Mouse (Mus musculus): ENCODE measurements around the gene Psrc1.

Psrc1 gene

GRCm38 (mm10) chr3:108383485-108384354 lies at the start of gene Psrc1:
Psrc1 (plus strand) TSS chr3:108383839.
- DNase-seq (ENCODE audit: low spot score in 2 of 2): peak; percentile 90

GRCm38 (mm10) chr3:108336878-108337277 lies 46.8 kb upstream of the Psrc1 start:
- no peak for DNase-seq (ENCODE audit: low spot score in 2 of 2)

DNA sequence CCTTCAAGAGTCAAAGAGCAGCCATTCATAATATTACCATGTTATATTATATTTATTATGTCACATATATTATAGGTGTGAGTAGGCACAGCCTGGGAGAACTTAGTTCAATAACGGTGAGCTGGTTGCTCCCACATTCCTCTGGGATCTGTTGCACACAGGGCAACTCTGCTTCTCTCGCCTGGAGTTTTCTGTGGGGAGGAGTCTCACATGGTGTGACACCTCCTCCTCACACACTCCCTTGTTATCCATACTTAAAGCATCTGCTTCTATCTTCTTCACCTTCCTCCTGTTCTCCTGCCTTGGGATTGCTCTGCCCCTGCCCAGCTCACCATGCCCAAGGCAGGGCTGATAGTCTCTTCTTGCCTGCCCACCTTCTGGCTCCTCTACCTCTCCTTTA lies 42.6 kb upstream of the Psrc1 start:
- DNase-seq (ENCODE audit: low spot score in 2 of 2): no peak

- no peak for DNase-seq (ENCODE audit: low spot score in 2 of 2)
These were observed 41.5 kb upstream of the Psrc1 start for GRCm38 (mm10) chr3:108342185-108342584.

DNA sequence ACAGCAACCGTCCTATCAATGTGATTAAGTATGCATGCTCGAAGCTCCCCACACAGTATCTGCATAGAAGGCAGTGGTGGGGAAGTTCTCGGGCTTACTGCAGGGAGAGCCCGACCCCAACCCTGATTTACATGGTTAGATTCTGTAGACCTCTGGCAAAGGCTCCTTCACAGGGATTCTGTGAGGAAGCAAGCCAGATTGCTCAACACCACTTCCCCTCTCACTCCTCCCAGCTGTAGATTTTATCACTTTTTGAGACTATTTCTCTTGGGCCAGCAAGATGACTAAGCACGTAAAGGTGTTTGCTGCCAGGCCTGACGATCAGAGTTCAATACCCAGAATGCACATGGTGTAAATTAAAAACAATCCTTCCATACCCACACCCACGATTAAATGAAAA lies 37.8 kb upstream of the Psrc1 start:
- DNase-seq (ENCODE audit: low spot score in 2 of 2): no peak

DNA sequence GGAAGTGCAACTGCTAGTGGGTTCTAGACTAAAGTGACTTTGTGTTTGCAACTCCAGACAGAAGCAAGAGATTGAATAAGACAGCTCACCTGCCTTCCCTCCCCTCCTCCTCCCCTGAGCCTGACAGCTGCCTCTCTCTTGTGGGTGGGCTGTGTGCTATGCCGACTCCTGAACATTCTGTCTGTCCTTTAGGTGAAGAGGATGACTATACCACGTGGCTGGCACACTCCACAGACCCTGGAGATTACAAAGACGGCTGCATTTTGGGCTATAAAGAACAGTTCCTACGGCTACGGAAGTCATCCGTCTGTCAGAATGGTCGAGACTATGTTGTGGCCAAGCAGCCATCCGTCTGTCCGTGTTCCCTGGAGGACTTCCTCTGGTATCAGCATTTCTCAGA lies 35.3 kb upstream of the Psrc1 start:
- DNase-seq (ENCODE audit: low spot score in 2 of 2): no peak

GRCm38 (mm10) chr3:108355245-108355644 lies 28.4 kb upstream of the Psrc1 start:
- no peak for DNase-seq (ENCODE audit: low spot score in 2 of 2)

GRCm38 (mm10) chr3:108357051-108357450 lies 26.6 kb upstream of the Psrc1 start:
- no peak for DNase-seq (ENCODE audit: low spot score in 2 of 2)

DNA sequence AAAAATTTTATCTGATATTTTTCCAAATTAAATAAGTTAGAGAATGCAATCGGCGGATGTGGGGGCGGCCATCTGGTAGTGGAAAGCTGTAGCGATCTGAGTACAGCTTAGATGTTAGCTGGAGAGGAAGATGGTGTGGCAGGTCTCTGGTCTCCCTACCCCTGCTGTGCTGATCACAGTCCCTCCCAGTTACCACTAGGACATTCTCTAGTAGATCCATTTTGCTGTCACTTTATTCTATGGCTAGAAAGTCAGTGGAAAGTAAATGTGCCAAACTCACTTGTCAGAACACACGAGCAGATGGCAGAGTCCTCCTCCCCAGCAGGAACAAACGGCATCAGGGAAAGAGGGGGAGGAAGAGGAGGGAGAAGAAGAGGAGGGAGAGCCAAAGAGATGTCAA lies 25.2 kb upstream of the Psrc1 start:
- no peak for DNase-seq (ENCODE audit: low spot score in 2 of 2)

DNA sequence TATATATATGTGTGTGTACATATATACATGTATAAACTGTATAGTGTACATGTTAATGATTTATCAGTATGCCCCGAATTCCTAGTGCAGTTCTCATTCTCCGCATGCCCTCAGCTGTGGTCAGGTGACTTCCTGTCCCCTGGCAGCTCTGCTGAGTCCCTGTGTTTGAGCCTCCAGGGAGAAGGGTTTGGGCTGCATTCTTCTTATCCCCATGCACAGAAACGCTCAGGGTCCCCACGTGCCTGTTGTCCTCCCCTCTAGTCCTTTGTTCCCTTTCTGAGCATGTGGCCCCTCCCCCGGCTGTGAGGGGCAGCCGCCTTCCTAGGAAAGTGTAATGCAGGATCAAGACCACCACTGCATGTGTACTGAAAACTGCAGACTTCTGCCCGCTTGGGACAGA lies 22.7 kb upstream of the Psrc1 start:
- DNase-seq (ENCODE audit: low spot score in 2 of 2): no peak

- DNase-seq (ENCODE audit: low spot score in 2 of 2): no peak
These were observed 20.0 kb upstream of the Psrc1 start for GRCm38 (mm10) chr3:108363626-108364025.

GRCm38 (mm10) chr3:108364270-108364995 lies 19.2 kb upstream of the Psrc1 start, which contains the start of gene Mybphl:
Mybphl (plus strand) TSS chr3:108364911.
- DNase-seq (ENCODE audit: low spot score in 2 of 2): no peak

DNA sequence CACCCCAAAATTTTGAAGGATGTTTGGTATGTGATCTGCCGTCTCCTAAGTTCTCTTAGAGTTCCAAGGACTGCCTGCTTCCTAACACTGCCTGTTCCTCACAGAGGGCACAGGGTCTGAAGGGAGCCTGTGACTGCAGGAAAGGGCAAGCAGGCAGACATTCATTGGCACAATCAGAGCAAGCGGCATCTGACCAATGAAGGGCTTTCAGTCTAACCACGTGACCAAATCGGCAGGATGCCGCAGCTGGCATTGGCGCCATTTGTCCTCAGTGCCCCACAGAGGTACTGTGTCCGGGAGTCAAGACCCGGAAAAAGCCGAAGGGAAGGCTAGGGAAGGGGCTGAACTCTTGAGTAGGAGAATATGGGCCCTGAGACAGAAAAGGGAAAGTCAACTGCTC lies 16.5 kb upstream of the Psrc1 start:
- DNase-seq (ENCODE audit: low spot score in 2 of 2): no peak

GRCm38 (mm10) chr3:108367828-108368227 lies 15.8 kb upstream of the Psrc1 start:
- DNase-seq (ENCODE audit: low spot score in 2 of 2): no peak

GRCm38 (mm10) chr3:108368721-108369120 lies 14.9 kb upstream of the Psrc1 start:
- no peak for DNase-seq (ENCODE audit: low spot score in 2 of 2)

DNA sequence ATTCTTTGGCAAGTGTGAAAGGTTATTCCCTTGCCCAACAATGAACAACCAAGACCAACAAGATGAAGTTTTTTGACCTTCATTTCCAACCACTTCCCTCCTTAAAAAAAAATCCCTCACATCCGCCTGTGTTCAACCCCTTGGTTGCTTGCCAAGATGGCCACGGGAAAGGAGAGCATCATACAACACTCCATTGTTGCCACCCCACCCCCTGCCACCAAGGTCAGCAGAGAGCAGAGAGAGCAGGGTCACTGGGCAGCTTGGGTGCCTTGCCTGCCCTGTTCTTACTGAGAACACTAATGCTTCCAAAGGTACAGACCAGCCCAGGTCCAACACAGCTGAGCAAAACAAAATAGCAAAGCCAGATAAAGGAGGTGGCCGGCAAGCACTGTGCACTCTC lies 11.4 kb upstream of the Psrc1 start:
- DNase-seq (ENCODE audit: low spot score in 2 of 2): no peak

DNA sequence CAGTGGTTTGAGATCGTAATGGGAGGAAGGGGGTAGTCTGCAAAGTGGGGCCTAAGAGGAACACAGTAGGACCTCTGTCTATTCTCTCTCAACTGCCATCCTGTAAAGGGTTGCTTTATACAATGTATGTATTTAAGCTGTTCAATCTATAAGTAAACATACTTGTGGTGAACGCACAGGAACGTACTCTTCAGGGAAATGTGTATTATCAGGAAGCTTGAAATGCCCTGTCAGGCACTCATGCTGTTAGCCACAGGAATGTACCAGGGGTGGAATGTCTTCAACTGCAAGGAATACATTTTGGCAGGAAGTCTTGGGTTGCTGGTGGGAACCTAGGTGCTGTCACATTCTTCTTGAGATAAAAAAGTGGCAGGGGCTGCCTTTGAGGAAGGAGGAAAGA lies 10.9 kb upstream of the Psrc1 start:
- no peak for DNase-seq (ENCODE audit: low spot score in 2 of 2)

DNA sequence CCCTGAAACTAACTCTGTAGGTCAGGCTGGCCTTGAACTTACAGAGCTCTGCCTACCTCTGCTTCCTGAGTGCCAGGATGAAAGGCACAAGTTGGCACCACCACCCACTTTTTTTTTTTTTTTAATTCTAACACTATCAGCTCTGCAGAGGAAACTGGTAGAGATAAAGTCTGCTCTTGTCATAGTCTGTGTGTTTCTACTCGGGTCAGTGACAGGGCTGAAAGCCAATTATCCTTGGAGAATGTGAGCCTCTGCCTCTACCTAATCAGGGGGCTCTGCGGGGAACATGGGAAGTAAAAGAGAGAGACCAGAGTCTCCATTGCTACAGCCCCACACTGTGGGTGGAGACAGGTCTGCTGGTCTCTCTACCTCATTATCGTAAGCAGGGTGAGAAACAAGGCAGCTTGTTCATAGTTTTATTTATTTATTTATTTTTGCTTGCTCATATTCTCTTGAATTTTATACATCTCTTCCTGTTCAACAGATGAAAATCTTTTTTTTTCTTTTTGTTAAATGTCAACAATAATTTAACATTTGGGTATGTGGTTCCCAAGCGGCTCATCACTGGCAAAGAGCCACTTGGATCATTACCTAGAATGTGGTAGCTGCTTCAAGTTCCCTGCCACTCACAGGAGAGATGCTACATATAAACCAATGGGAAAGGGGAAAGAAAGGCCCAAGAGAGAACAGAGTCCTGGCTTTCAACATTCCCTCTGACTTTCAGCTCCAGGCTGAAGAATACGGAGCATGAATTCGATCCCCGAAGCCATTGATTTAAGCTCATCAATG lies 4.6 kb upstream of the Psrc1 start:
- no peak for DNase-seq (ENCODE audit: low spot score in 2 of 2)

DNA sequence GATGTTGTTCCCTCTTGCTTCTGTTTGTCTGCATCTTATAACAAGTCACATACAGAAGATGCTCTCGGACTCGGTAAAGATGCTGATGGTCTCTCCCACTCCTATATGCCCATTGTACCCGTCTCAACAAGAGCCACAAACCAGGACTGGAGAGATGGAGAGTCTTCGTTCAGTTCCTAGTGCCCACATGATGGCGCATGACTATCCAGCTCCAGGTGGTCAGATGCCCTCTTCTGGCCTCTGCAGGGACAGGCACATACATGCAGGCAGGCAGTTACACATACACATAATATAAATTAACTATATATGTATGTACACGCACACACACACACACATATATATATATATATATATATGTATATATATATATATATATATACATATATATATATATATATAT lies 2.9 kb upstream of the Psrc1 start:
- no peak for DNase-seq (ENCODE audit: low spot score in 2 of 2)

DNA sequence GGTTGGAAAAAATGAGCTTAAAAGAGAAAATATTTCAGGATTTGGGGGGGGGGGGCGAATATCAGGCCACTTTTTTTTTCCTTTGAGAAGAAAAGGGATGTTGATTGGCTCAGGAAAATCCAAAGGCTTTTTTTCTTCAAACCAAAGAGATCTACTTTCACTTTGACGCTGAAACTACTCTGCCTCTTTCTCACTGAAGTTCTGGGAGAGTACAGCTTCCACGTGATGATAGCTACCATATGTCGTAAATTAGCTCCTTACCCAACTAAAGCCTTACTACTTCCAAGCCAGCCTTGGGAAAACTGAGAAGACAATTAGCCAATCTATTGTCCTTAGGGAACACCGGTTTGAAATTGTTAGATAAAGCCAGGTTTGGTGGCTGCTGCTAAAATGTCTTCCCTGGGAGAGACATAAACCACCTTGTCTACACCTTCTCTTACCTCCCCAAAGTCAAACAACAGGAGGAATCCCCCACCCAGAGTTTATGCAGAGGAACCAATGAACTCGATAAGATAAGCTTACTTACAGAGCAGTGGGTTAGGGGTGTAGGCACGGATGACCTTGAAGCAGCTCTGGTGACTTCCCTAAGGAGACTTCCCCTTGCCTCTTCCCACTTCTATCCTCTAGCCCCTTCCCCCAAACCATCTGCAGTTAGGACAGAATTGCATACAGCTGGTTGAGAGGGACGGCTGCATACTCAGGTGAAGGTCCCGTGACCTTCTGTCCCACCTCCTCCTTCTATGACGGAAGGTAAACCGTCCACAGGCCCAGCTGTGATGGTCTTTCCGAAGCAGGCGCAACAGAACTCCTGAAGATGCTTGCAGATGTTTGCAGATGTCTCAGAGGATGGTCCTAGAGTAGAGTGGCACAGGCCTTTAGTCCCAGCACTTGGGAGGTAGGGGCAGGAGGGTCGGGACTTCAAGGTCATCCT lies 1.4 kb upstream of the Psrc1 start:
- DNase-seq (ENCODE audit: low spot score in 2 of 2): no peak

- DNase-seq (ENCODE audit: low spot score in 2 of 2): no peak
These were observed 786 bp downstream of the Psrc1 start for GRCm38 (mm10) chr3:108384425-108384824.
